Mouse (Mus musculus) myocyte (in vitro differentiated cells): ENCODE data around the gene Fam118a.

Experiments used
- CEBPB ChIP-seq: IDR thresholded peaks from 2 replicates; pipeline ENCODE4 v1.6.1; 2011; ENCODE audit warnings: mild to moderate bottlenecking, moderate library complexity; ENCODE audit not compliant: poor library complexity, insufficient read depth, severe bottlenecking
- E2F4 ChIP-seq: IDR thresholded peaks from one replicate; pipeline ENCODE4 v1.6.1; 2011; ENCODE audit warnings: mild to moderate bottlenecking, control low read depth, moderate library complexity; ENCODE audit not compliant: insufficient read depth
- MYOD1 ChIP-seq, 3 experiments: IDR thresholded peaks; one replicate each; pipeline ENCODE4 v1.6.1; 2011; ENCODE audit warnings: control low read depth in 2 of 3, low read depth in 2 of 3, mild to moderate bottlenecking in 2 of 3, moderate library complexity in 1 of 3; ENCODE audit not compliant: insufficient read length in 2 of 3, control insufficient read depth in 1 of 3
- MYOG ChIP-seq, 3 experiments: IDR thresholded peaks; one replicate each; pipeline ENCODE4 v1.6.1; 2011; ENCODE audit warnings: control low read depth in 2 of 3, low read depth in 2 of 3, mild to moderate bottlenecking in 2 of 3; ENCODE audit not compliant: insufficient read length in 2 of 3, control insufficient read depth in 1 of 3, insufficient read depth in 1 of 3
- POLR2A ChIP-seq: IDR thresholded peaks from one replicate; pipeline ENCODE4 v1.6.1; 2011; ENCODE audit warnings: low read depth, mild to moderate bottlenecking, control low read depth, moderate library complexity; ENCODE audit not compliant: insufficient read length
- POLR2AphosphoS2 ChIP-seq: IDR thresholded peaks from one replicate; pipeline ENCODE4 v1.6.1; 2011; ENCODE audit warnings: low read depth, control low read depth; ENCODE audit not compliant: insufficient read length
- REST ChIP-seq: IDR thresholded peaks from one replicate; pipeline ENCODE4 v1.6.1; 2011; ENCODE audit warnings: mild to moderate bottlenecking, control low read depth, moderate library complexity; ENCODE audit not compliant: insufficient read depth, insufficient read length
- TCF12 ChIP-seq: IDR thresholded peaks from one replicate; pipeline ENCODE4 v1.6.1; 2011; ENCODE audit warnings: mild to moderate bottlenecking, control low read depth; ENCODE audit not compliant: poor library complexity, insufficient read depth, severe bottlenecking
- USF1 ChIP-seq: IDR thresholded peaks from one replicate; pipeline ENCODE4 v1.6.1; 2011; ENCODE audit warnings: low read depth, mild to moderate bottlenecking, control low read depth, moderate library complexity

- TF ChIP-seq POLR2AphosphoS2 (no peak), TCF12 (no peak), USF1 (no peak), POLR2A (no peak), REST (no peak), CEBPB (no peak), MYOD1 (IDR thresholded peaks at IDR 0.05; ENCODE audit: control insufficient read depth in 1 of 3, insufficient read length in 2 of 3, low read depth in 2 of 3) (no peak), E2F4 (no peak), MYOG (IDR thresholded peaks at IDR 0.05; ENCODE audit: control insufficient read depth in 1 of 3, insufficient read depth in 1 of 3, insufficient read length in 2 of 3, low read depth in 2 of 3) (no peak)
These were observed 34.2 kb upstream of the Fam118a start for GRCm38 (mm10) chr15:84994498-84994897.
